Mouse (Mus musculus): Measurements from ENCODE around the gene Dimt1.
"Not testable (repeated sequence)": the region's sequence is repeated elsewhere in the genome, so short reads cannot be mapped to it uniquely, and the experiment has no call there.

The Dimt1 gene

GRCm38 (mm10) chr13:106946594-106947540, at the start of gene Dimt1:
Gene Dimt1, plus strand, starts transcription at chr13:106947127.
- peak; percentile 95 to 97 for DNase-seq

DNA sequence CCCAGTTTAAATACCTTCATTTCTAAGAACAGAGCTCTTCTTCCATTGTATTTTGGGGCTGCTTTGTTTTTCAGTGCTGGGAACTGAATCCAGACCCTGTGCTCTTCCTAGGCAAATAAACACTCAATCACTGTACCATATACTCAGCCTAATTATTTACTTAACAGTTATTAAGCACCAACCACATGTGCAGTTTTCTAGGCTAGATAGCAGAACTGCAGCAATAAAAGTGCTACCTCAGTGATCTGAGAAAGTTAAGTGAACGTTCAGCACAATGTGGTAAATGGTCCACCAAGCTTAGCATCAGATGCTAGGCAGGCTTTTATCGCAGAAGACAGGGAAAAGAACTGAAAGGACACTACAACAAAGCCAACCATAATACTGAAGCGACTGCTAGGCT, 42.3 kb upstream of the Dimt1 start:
- DNase-seq: no peak

- DNase-seq: not testable (repeated sequence)
Observed at GRCm38 (mm10) chr13:106905154-106905553, 41.8 kb upstream of the Dimt1 start.

DNA sequence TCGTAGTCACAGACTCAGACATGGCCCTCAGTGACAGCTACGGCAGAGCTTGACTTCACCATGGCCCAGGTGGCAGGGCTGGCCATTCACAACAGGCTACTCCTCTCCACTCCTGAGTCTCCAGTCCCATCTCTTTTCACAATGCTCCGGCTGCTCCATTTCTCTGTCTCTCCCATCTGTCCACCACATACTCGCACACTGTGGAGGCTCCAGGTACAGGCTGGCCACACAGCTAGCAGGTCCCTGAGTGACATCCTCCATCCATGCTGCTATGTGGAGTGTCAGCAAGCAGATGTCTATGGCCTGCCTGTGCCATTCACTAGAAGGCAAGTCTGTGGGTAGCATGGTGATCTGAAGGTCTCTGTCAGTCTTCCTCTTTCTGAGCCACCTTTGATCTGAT, 39.7 kb upstream of the Dimt1 start:
- DNase-seq: peak; percentile 24 to 45

DNA sequence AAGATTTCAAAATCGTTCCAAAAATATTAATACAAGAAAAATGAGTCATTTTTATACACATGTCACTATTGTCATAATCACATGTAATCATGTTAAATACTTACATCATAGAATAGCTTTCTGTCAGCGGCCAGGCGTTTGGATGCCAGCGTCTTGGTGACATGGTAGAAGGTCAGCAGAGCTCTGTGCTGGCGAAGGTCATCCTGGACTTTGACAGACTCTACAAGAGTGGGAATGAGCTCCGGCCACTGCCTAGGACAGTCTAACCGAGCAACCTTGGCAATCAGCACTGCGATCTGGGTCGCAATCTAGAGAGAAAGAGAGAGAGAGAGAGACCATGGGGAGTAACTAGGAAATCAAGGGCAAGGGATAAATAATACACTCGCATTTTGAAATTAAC, 36.8 kb upstream of the Dimt1 start:
- no peak for DNase-seq

GRCm38 (mm10) chr13:106913125-106913736, 33.7 kb upstream of the Dimt1 start:
- DNase-seq: no peak

DNA sequence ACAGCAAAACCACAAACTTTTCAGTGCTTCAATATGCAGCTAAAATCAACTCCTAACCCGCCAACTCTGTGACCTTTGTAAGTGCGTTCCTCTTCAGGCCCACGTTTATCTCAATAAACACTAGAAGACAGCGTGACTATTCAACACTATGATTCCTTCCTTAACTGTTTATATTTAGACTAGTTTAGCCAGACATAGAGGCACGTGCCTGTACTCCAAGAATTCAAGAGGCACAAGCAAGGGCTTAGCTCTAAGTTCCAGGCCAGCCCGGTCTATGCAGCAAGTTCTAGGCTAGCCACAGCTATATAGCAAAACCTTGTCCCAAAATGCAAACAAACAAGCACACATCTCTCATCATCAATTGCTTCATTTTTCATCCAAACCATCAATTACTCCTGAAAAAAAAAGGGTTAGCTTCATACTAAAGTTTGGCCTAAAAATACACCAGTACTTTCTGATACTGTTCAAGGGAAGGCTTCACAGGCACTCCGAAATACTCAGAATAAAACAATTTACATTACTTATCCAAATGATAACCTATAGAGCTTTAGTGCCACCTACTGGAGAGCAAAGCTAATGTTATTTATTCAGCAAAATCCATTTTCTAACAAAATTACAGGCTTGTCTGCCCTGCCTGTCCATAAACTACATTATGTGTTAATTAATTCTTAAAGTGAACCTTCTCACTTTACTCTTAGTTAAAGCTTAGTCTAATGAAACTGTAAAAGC, 28.4 kb upstream of the Dimt1 start:
- DNase-seq: no peak

DNA sequence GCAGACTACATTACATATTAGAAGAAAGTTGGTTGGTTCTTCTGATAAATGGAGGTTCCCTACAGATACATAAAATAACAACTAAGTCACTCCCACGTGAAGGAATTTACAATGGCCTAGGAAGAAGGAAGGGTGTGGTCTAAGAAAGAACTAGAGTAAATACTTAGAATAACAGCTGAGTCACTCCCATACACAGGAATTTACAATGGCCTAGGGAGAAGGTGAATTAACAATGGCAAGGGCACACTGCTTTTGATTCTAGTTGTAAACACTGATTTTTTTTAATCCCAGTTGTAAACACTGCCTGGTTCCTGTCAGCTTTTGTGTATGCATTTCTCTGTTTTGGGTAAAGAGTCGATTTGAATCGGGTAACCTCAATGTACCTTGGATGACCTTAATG, 21.0 kb upstream of the Dimt1 start:
- not testable (repeated sequence) for DNase-seq

GRCm38 (mm10) chr13:106928296-106928695, 18.6 kb upstream of the Dimt1 start:
- DNase-seq: no peak

GRCm38 (mm10) chr13:106929201-106929600, 17.7 kb upstream of the Dimt1 start:
- peak; percentile 14 to 17 for DNase-seq

GRCm38 (mm10) chr13:106935871-106936255, 11.1 kb upstream of the Dimt1 start:
- DNase-seq: no peak

- peak; percentile 90 to 94 for DNase-seq
Observed at GRCm38 (mm10) chr13:106936256-106937137, 10.4 kb upstream of the Dimt1 start, which contains the start of gene Ipo11. Gene Ipo11, minus strand, starts transcription at chr13:106936958.

DNA sequence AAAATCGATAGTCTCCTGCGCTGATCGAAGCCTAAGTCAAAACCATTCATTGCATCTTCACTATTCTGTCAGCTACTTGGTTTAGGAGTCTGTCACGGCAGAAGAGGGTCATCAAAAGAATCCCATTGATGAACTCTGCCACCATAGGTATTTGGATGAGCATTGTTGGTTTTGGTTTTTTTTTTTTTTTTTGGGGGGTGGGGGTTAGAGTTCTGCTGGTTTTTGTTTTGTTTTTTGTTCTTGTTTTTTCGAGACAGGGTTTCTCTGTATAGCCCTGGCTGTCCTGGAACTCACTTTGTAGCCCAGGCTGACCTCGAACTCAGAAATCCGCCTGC, 9.8 kb upstream of the Dimt1 start:
- no peak for DNase-seq

- no peak for DNase-seq
Observed at GRCm38 (mm10) chr13:106941211-106941976, 5.5 kb upstream of the Dimt1 start.

DNA sequence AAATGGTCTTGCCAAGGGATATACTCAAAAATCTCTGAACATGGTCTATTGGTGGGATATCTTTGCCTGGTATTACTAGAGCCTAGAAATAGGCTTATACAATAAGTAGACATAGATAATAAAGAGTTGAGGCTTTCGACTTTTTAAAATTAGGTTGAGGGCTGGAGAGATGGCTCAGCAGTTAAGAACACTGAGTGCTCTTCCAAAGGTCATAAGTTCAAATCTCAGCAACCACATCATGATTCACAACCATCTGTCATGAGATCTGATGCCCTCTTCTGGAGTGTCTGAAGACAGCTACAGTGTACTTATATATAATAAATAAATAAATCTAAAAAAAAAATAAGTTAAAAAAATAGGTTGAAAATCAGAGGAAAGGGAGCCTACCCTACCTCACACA, 4.2 kb upstream of the Dimt1 start:
- DNase-seq: no peak

DNA sequence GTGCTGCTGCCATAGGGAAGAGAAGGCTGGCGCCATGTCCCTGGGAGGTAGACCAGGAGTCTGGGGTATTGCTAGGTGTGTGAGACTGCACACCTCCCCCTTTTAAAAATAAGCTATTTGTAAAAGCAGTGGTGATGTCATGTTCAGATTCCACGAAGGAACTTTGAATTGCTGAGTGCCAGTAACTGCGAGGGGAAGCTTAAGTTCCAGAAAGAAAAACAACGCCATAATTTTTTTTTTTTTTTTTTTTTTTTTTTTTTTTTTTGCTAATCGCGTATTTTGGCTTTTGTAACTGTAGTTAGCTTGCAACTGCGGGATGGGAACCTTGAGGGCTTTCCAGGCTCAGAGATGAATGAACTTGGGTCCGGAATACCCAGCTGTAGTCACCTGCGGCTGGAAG, 1.4 kb upstream of the Dimt1 start:
- no peak for DNase-seq

GRCm38 (mm10) chr13:106947583-106947982, 656 bp downstream of the Dimt1 start:
- DNase-seq: no peak

DNA sequence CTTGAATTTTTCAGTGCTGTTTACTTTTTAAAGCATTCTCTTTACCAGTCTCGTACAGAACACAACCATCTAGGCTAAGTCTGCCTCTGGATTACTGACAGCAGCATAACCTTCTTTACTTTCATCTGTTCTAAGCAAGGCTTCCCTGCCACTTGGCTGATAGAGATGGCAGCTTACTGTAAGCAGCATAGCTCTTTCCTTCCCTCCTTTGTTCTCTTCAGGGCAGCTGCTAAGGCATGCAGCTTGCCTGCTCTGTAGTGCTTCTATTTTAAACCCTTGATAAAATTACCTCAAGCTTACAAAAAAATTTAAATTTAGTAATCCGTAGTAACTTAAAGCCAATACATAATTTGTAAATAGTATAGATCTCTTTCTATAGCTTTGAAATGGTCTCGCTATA, 8.0 kb downstream of the Dimt1 start:
- no peak for DNase-seq

DNA sequence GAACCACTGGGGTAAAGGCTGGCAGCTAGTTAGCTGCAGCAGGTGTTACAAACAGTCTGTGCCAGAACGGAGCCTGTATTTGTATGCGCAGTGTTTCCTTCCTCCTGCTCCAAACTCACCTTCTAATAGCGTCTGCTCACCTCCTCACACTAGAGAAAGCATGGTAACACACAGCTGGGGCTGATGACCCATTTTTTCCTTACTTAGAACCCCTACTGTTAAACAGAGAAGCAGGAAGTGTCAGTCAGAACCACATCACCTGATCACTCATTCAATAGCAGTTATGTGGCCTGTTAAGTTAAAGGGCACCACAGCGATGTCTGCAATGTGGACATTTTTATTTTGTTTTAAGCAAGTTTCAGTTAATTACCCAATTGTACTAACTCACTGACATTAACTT, 10.6 kb downstream of the Dimt1 start:
- DNase-seq: no peak

DNA sequence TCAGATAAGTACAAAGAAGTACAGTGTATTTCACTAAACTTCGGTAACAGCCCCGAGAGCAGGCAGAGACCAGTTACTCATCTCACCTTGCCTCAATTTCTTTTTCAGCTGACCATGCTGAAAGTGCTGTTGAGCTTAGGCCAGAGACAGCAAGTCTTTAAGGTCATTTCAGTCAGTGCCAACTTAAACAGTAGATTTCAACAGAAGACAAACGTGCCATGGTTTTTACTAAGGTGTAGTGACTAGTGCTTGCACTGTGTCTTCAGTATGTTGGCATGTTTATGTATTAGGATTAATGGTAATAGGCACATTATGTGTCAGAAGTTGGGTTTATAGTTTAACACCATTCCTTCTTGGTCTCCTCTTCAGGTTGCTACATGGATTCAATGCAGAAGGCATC, 11.4 kb downstream of the Dimt1 start:
- no peak for DNase-seq

GRCm38 (mm10) chr13:106960557-106960956, 13.6 kb downstream of the Dimt1 start:
- DNase-seq: no peak

DNA sequence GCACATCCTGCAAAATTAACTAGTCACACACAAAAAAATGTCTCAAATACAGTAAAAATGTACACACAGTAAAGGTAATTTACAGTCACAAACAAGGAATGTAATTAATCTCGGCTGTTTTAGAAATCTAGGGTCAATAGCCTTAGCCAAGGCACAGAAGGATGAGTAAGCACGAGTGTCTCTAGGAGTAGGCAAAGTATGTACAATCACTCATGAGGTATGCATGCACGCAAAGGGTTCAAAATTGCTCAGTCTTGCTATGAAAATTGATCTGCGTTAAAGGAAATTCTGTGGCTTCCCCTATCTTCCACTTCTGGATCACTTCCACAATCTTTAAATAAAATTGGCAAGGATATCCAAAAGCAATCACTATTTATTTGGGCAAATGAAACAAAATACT, 14.6 kb downstream of the Dimt1 start:
- no peak for DNase-seq

All from cerebellum, adult 18-20 months (tissue).